Mouse (Mus musculus) olfactory bulb, adult 2 months (tissue): ENCODE results near the gene Zcchc7.
"Not testable (repeated sequence)": the region's sequence is repeated elsewhere in the genome, so short reads cannot be mapped to it uniquely, and the experiment has no call there.

Experiments used
- CTCF ChIP-seq: fragments of 200-500 bp; IDR thresholded peaks from 2 replicates; pipeline ENCODE4 v1.5.1; 2012; ENCODE audit warnings: low read depth, mild to moderate bottlenecking, low read length, moderate library complexity; ENCODE audit not compliant: insufficient read depth
- POLR2A ChIP-seq: fragments of 200-500 bp; IDR thresholded peaks from 2 replicates; pipeline ENCODE4 v1.6.1; 2012; ENCODE audit warnings: mild to moderate bottlenecking, low read depth, low read length, moderate library complexity; ENCODE audit not compliant: insufficient read depth

GRCm38 (mm10) chr4:44757131-44757530 lies 1.5 kb downstream of the Zcchc7 start:
- TF ChIP-seq CTCF, POLR2A: not testable (repeated sequence)
